28 mouse cellular contexts compared by ENCODE assay signal in genomic region chr14:123056976-123057375, GRCm38 (mm10).
"Had no signal": no experiment of that assay in that cellular context is flagged by ENCODE, and none has a peak within 500 bp of the region (broad histone marks: within the 10 kb centered on the region; RNA-seq: fewer than 3 reads in every experiment).

No protein-coding gene starts in this region.

- H3K27ac ChIP-seq: gastrocnemius, adult 2 months; heart, embryonic 13.5 days; heart, embryonic 15.5 days; hindbrain, embryonic 13.5 days; hindbrain, embryonic 15.5 days; hindbrain, postnatal 0 days; kidney, embryonic 15.5 days; layer of hippocampus, adult 2 months; left cerebral cortex, adult 2 months; limb, embryonic 10.5 days; limb, embryonic 12.5 days; liver, embryonic 13.5 days; liver, embryonic 15.5 days had no signal

- H3K4me2 ChIP-seq: heart, embryonic 11.5 days; heart, embryonic 13.5 days; heart, embryonic 15.5 days; hindbrain, embryonic 13.5 days; hindbrain, embryonic 15.5 days; kidney, embryonic 15.5 days; limb, embryonic 12.5 days; liver, embryonic 11.5 days; liver, embryonic 13.5 days; liver, embryonic 15.5 days had no signal

- H3K4me3 ChIP-seq: gastrocnemius, adult 2 months; heart, embryonic 13.5 days; heart, embryonic 15.5 days; hindbrain, embryonic 13.5 days; hindbrain, embryonic 15.5 days; kidney, embryonic 15.5 days; layer of hippocampus, adult 2 months; left cerebral cortex, adult 2 months; limb, embryonic 10.5 days; limb, embryonic 12.5 days; liver, embryonic 13.5 days; liver, embryonic 15.5 days had no signal

- H3K9me3 ChIP-seq: heart, embryonic 13.5 days; heart, embryonic 15.5 days; hindbrain, embryonic 13.5 days; hindbrain, embryonic 15.5 days; kidney, embryonic 15.5 days; limb, embryonic 10.5 days; limb, embryonic 12.5 days; liver, embryonic 13.5 days; liver, embryonic 15.5 days had no signal

- H3K36me3 ChIP-seq: heart, embryonic 13.5 days; heart, embryonic 15.5 days; hindbrain, embryonic 13.5 days; hindbrain, embryonic 15.5 days; kidney, embryonic 15.5 days; limb, embryonic 10.5 days; limb, embryonic 12.5 days; liver, embryonic 13.5 days; liver, embryonic 15.5 days had no signal

- H3K27me3 ChIP-seq: heart, embryonic 13.5 days; heart, embryonic 15.5 days; hindbrain, embryonic 13.5 days; hindbrain, embryonic 15.5 days; kidney, embryonic 15.5 days; limb, embryonic 12.5 days; liver, embryonic 13.5 days; liver, embryonic 15.5 days had no signal

- H3K4me1 ChIP-seq: heart, embryonic 13.5 days; heart, embryonic 15.5 days; hindbrain, embryonic 13.5 days; hindbrain, embryonic 15.5 days; kidney, embryonic 15.5 days; limb, embryonic 10.5 days; limb, embryonic 12.5 days; liver, embryonic 13.5 days; liver, embryonic 15.5 days had no signal

- H3K9ac ChIP-seq: heart, embryonic 13.5 days; heart, embryonic 15.5 days; hindbrain, embryonic 13.5 days; hindbrain, embryonic 15.5 days; kidney, embryonic 15.5 days; limb, embryonic 12.5 days; liver, embryonic 13.5 days; liver, embryonic 15.5 days had no signal

- DNase-seq: gastrocnemius, adult 2 months; gastrocnemius, postnatal 10 days; gastrocnemius, postnatal 25 days; heart, adult 18-20 months; heart, postnatal 14 days; heart, postnatal 36 days; kidney, adult 11 months; kidney, adult 2 months; kidney, adult 9 months; kidney, postnatal 10 days; kidney, postnatal 25 days; kidney, postnatal 4 days; liver; liver, embryonic 13.5 days had no signal

- ATAC-seq: hindbrain, postnatal 0 days; intestine, embryonic 16.5 days had no signal
